Mouse (Mus musculus) liver, embryonic 13.5 days (tissue): ENCODE measurements around the gene Kazn. TPM values are rescaled to one million over a fixed set of nuclear protein-coding genes. Genes with fewer than 3 reads are reported as not detected.

Source experiments
- ATAC-seq: fragments of 200-750 bp; cut with Nextera tagmentation; 2 replicates; pipeline ENCODE4 v1.8.0; 2017; ENCODE audit warnings: low read depth, mild to moderate bottlenecking, moderate number of reproducible peaks, moderate library complexity
- DNase-seq: peaks from one replicate; pipeline ENCODE4 v3.0.0; 2022
- H3K27ac ChIP-seq: fragments of 300-500 bp; sonication (generic); 2 replicates; pipeline ENCODE4 v1.5.1; 2015; ENCODE audit warnings: moderate library complexity, mild to moderate bottlenecking, inconsistent platforms
- H3K27me3 ChIP-seq: fragments of 300-500 bp; sonication (generic); 2 replicates; pipeline ENCODE4 v1.6.1; 2015; ENCODE audit warnings: mild to moderate bottlenecking, inconsistent platforms
- H3K36me3 ChIP-seq: fragments of 300-500 bp; sonication (generic); 2 replicates; pipeline ENCODE4 v1.6.1; 2015; ENCODE audit warnings: mild to moderate bottlenecking, inconsistent platforms
- H3K4me1 ChIP-seq: fragments of 300-500 bp; sonication (generic); replicated peaks from 2 replicates; pipeline ENCODE4 v1.6.1; 2015; ENCODE audit warnings: inconsistent platforms
- H3K4me2 ChIP-seq: fragments of 300-500 bp; sonication (generic); 2 replicates; pipeline ENCODE4 v1.6.1; 2015; ENCODE audit warnings: inconsistent platforms, mild to moderate bottlenecking, moderate library complexity
- H3K4me3 ChIP-seq: fragments of 300-500 bp; sonication (generic); replicated peaks from 2 replicates; pipeline ENCODE4 v1.5.1; 2015; ENCODE audit warnings: mild to moderate bottlenecking, inconsistent platforms
- H3K9ac ChIP-seq: fragments of 300-500 bp; sonication (generic); 2 replicates; pipeline ENCODE4 v1.6.1; 2015; ENCODE audit warnings: mild to moderate bottlenecking, inconsistent platforms
- H3K9me3 ChIP-seq: fragments of 300-500 bp; sonication (generic); replicated peaks from 2 replicates; pipeline ENCODE4 v1.6.1; 2016; ENCODE audit warnings: inconsistent platforms
- whole genome bisulfite sequencing: fragments of 180-500 bp; shearing (Covaris S2); methylation state at CpG from one replicate; pipeline ENCODE4 v1.1.7; 2015; ENCODE audit not compliant: insufficient replicate concordance; 5-methylcytosine and 5-hydroxymethylcytosine counted together
- polyA plus RNA-seq: library from polyadenylated mRNA; unstranded; fragments of >200 nt; fragmentation: Nextera tagmentation; extraction: Ambion mirVana; gene quantifications from 2 replicates; pipeline ENCODE4 v1.2.1, GENCODE M21; 2015

The Kazn gene
- polyA plus RNA-seq, 1 experiment from 2014 or later, result 0.65 TPM

DNA sequence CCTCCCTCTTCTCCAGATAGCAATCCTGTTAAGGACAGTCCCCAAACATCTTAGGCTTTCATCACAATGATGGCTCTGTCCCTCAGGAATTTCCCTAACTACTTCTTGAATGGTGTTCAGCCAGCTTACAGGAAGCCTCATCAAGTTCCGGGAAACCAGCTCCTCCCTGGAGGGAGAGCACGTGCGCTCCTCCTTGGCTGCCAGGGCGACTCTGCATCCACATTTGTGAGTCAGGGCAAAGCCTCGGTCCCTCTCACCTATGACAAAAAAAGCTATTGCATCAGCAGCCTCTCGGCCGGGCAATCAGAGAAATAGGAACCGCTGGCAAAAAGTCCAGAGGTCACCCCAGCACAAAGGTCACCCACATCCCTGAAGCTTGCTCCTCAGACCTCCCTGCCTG, 168.4 kb downstream of the Kazn start:
- no peaks in the 10 kb centered on the region for H3K9me3 ChIP-seq
- DNase-seq (no peak), ATAC-seq (no peak)
- H3K27ac ChIP-seq, result peak overlapping the region; percentile 50
- H3K4me2 ChIP-seq, result no peak overlapping the region
- 8% methylated on average over 8 of the region's 8 CpGs for WGBS
- H3K27me3 ChIP-seq, result peaks cover 27% of the 10 kb centered on the region
- no peaks in the 10 kb centered on the region for H3K36me3 ChIP-seq
- H3K9ac ChIP-seq, result no peak overlapping the region
- no peak overlapping the region for H3K4me3 ChIP-seq
- H3K4me1 ChIP-seq, result peaks cover 68% of the 10 kb centered on the region

DNA sequence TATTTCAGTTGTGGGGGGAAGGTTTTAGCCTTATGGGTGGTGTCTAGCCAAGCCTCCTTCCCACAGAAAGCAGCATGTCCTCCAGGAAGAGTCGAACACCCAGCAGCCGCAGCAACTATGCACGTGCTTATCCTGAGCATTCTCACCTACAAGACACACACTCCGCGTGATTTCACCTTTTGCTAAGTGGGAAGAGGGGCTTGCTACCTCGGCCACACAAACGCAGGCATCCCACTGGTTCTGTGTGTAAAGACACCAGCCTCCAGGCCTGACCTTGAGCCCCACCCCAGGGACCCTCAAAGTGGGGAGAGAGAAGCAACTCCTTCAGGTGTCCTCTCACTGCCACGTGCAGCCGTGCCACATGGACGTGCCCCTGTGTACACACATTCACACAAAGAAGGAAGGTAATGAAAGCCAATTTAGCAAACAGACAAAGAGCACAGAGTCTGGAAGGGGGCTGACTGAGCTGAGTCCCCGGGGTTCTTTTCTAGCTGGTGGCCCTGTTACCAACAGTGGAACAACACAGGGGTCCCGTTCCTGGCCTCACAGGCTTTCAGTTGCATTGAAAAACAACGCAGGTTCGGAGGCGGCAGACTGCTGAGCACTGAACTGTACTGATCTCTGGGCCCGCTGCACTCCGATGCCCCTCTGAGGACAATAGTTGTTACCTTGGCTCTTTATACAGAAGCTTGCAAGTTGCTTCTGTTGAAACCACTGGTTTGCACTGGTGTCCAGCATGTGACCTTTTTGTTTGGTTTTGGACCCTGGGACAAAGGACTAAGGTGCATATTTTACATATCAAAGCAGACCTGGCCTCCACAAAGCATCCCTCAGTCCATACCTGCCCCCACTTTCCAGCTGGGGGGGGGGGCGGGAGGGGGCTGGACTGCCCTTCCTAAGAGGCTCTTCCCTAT, 170.0 kb downstream of the Kazn start:
- DNase-seq (no peak), ATAC-seq (peak; percentile 30; the same call in 1 of the 2 replicates)
- peak overlapping the region; percentile 59; the same call in 1 of the 2 replicates for H3K27ac ChIP-seq
- peaks cover 30% of the 10 kb centered on the region for H3K27me3 ChIP-seq
- H3K4me1 ChIP-seq, result peaks cover 69% of the 10 kb centered on the region
- 47% methylated on average over 18 of the region's 18 CpGs for WGBS
- no peak overlapping the region for H3K4me3 ChIP-seq
- no peaks in the 10 kb centered on the region for H3K36me3 ChIP-seq
- no peak overlapping the region for H3K4me2 ChIP-seq
- 0 out of 2 replicates have a peak overlapping the region, but pooled peaks have one; percentile 2 for H3K9ac ChIP-seq
- no peaks in the 10 kb centered on the region for H3K9me3 ChIP-seq

DNA sequence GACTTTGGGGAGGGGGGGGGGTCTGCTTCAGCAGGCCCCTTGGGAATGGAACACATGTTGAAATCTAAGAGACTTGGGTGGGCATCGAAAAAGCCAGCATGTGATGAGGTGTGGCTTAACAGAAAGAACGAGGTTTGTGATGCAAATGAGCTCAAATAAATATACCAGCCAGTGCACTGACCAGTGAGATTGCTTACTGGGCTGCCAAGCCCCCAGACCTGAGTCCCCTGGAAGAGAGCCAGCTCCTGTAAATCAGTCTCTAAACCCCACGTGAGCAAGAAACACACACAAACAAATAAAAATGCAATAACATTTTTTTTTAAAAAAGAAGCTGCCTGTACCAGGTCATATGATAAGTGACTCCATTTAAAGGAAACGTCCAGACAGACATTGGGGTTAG, 172.6 kb downstream of the Kazn start:
- DNase-seq (no peak), ATAC-seq (no peak)
- H3K9ac ChIP-seq, result no peak overlapping the region
- no peak overlapping the region for H3K4me2 ChIP-seq
- H3K4me3 ChIP-seq, result no peak overlapping the region
- peaks cover 65% of the 10 kb centered on the region for H3K4me1 ChIP-seq
- H3K9me3 ChIP-seq, result no peaks in the 10 kb centered on the region
- H3K36me3 ChIP-seq, result no peaks in the 10 kb centered on the region
- 0 out of 2 replicates have a peak overlapping the region, but pooled peaks have one; percentile 61 for H3K27ac ChIP-seq
- 50% methylated on average over 4 of the region's 4 CpGs for WGBS
- H3K27me3 ChIP-seq, result peaks cover 31% of the 10 kb centered on the region

DNA sequence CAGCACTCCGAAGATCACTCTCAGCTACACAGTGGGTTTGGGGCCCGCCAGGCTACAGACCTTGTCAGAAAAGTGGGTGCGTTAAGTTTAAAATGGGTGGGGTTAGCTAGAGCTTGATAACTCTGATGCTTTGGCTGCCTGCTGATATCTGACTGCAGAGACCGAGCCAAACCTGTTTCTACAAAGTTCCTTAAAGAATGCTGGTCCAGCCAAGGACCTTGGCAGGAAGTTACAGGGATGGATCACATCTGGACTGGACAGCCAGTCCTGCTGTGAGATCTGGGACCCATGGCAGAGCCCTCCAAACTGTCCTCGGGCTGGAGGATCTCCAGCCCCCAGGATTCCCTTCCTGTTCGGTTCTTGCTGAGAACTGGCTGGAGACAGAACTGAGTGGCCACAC, 173.4 kb downstream of the Kazn start:
- Histone ChIP-seq H3K36me3 (no peaks in the 10 kb centered on the region), H3K27me3 (peaks cover 24% of the 10 kb centered on the region), H3K27ac (peak overlapping the region; percentile 61), H3K9me3 (no peaks in the 10 kb centered on the region), H3K4me2 (peak overlapping the region; percentile 27), H3K4me1 (peaks cover 65% of the 10 kb centered on the region), H3K4me3 (no peak overlapping the region), H3K9ac (0 out of 2 replicates have a peak overlapping the region, but pooled peaks have one; percentile 6)
- no peak for DNase-seq
- 29% methylated on average over 6 of the region's 6 CpGs for WGBS
- peak; percentile 53; the same call in 1 of the 2 replicates for ATAC-seq

DNA sequence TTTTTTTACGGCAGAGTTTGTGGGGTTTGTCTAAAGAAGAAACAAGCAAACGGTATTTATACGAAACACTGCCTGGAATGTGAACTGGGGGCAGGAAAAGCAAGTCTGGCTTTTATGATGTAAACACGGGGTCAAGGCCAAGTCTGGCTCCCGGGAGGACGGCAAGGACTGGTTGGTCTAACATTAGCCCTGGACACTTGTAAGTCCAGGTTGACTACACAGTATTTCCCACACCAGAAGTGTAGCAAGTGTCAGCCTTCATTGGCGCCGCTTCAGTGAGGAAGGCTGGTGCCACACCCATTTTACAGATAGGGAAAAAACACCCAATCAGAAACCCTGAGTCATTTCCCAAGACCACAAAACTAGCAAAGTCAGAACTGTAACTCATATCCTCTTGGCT, 173.9 kb downstream of the Kazn start:
- no peak for DNase-seq
- Histone ChIP-seq H3K4me2 (peak overlapping the region; percentile 27), H3K9ac (no peak overlapping the region), H3K4me1 (peaks cover 60% of the 10 kb centered on the region), H3K4me3 (no peak overlapping the region), H3K27ac (peak overlapping the region; percentile 61), H3K36me3 (no peaks in the 10 kb centered on the region), H3K27me3 (peaks cover 18% of the 10 kb centered on the region), H3K9me3 (no peaks in the 10 kb centered on the region)
- ATAC-seq, result peak; percentile 35; the same call in 1 of the 2 replicates
- WGBS, result 55% methylated on average over 8 of the region's 8 CpGs

DNA sequence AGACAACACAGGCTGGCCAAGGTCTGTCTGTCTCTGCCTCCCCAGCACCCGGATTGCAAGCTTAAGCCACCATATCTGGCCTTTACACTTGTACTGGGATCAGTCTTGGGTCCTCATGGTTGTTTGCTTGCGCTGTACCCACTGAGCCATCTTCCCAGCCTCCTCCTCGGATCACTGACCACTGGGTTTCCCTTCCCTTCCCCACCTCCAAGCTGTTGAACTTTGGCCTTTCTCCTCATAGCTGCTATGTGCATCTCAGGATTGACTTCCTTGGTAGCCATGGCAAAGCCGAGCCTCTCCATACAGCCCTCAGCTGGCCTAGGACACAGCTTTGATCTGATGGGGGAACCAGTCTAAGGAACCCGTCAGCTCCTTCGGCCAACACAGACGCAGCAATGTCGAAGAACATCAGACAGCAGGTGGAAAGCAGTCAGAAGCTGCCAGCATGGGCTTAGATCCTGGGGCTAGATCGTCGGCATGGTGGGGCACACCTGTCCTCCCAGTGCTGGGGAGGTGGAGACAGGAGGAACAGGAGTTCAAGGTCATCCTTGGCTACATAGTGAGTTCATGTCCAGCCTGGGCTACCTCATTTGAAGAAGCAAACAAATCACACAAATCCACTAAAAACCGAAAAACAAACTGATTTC, 174.5 kb downstream of the Kazn start:
- Histone ChIP-seq H3K36me3 (no peaks in the 10 kb centered on the region), H3K9me3 (no peaks in the 10 kb centered on the region), H3K9ac (no peak overlapping the region), H3K4me2 (no peak overlapping the region), H3K4me3 (no peak overlapping the region), H3K27me3 (peaks cover 16% of the 10 kb centered on the region), H3K27ac (no peak overlapping the region), H3K4me1 (peaks cover 60% of the 10 kb centered on the region)
- DNase-seq (no peak), ATAC-seq (no peak)
- 70% methylated on average over 11 of the region's 11 CpGs for WGBS

DNA sequence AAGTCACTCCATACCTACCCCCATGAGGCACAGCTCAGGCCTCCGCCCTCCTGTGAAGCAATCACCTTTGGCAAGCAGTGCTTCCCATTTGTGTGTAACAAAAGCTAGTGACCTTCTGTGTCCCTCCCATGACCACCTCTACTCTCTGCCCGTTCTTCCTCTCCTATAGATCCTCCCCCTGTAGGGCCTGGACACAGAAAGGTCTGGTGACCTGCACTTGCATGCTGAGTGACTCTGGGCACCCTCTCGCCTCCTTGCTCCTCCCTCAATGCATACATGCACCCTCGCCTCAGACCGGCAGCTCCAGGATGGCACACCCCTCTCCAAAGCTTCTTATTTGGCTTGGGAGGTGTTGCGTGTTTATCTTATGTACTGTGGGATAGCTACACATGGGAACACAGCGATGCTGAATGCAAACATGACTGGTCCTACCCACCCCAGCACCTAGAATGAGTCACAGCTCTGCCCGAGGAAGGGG, 176.1 kb downstream of the Kazn start:
- DNase-seq (no peak), ATAC-seq (peak; percentile 55)
- 66% methylated on average over 8 of the region's 8 CpGs for WGBS
- H3K9me3 ChIP-seq, result no peaks in the 10 kb centered on the region
- no peak overlapping the region for H3K4me2 ChIP-seq
- H3K4me1 ChIP-seq, result peaks cover 55% of the 10 kb centered on the region
- no peak overlapping the region for H3K4me3 ChIP-seq
- peaks cover 11% of the 10 kb centered on the region; the same call in 1 of the 2 replicates for H3K27me3 ChIP-seq
- peak overlapping the region; percentile 56 for H3K27ac ChIP-seq
- no peak overlapping the region for H3K9ac ChIP-seq
- H3K36me3 ChIP-seq, result no peaks in the 10 kb centered on the region

DNA sequence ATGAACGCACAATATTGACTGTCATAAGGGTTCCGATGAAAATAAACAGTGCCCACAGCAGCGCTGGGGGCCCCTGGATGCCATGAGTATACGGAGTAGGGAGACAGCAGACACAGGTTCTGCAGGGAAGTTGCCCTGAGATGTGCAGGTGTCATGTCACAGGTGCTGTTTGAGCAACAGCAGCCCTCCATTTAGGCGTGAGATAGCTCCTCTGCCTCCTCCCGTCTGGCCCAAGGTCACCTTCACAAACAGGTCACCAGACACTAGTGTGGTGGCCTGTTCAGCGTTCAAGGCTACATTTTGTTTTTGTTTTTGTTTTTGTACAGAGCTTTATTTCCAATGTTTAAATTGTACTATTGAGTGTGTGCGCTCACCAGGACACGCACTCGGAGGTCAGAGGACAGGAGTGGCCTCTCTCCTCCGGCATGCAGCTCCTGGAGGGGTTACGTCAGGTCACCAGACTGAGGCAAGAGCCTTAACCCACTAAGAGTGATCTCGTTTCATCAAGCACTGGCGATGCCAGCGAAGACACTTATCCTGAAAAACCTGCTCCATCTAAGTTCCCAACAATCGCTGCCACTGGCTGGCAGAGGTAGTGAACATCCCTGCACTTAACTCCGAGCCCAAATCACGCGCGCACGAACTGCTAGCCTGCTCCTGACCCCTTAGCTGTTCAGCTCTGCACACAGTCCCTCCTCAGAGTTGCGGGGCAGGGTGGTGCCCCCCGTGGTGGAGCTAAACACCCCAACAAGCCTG, 177.5 kb downstream of the Kazn start:
- no peak overlapping the region for H3K4me2 ChIP-seq
- DNase-seq (no peak), ATAC-seq (no peak)
- peaks cover 58% of the 10 kb centered on the region for H3K4me1 ChIP-seq
- no peak overlapping the region for H3K27ac ChIP-seq
- 70% methylated on average over 23 of the region's 23 CpGs for WGBS
- no peaks in the 10 kb centered on the region for H3K36me3 ChIP-seq
- H3K9me3 ChIP-seq, result no peaks in the 10 kb centered on the region
- no peak overlapping the region for H3K9ac ChIP-seq
- peaks cover 8% of the 10 kb centered on the region; the same call in 1 of the 2 replicates for H3K27me3 ChIP-seq
- H3K4me3 ChIP-seq, result no peak overlapping the region

DNA sequence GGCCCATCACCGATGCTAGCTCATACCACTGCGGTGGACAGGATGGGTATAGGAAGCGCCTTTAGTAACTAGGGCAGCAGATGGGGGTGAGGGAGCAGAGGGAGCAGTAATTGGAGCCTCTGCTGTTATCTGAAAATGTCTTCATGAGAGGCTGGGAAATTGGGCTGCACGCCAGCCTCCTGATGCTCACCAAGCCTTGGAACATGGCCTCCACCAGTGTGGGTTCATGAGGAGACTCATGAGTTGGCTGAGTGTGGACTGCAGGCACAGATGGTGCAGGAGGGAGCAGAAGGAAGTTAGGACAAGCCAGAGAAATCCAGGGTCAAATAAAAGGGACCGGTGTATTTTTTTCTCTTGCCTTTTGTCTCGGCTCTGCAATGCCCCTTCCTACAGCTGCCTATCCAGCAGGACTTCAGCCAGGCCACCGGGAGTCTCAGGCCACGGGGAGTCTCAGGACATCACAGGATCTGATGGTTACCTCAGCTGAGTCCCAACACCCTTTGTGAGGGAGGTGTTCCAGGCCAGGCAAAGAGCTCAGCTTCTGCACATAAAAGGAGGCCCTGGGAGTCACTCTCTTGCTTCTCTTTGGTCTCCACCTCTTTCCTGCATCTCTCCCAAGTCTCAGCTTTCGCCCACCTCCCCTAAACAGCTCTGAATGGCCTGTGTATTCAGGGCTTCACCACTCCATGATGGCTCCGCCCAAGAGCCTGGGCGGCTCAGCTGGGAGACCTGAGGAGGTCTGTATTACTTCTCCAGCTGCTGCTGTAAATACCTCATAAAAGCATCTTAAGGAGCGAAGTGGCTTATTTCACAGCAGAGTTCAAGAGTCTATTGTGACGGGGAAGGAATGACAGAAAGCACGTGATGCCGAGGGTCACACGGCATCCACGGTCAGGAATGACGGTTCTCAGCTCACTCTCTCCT, 178.5 kb downstream of the Kazn start:
- Histone ChIP-seq H3K4me1 (peaks cover 51% of the 10 kb centered on the region), H3K4me3 (no peak overlapping the region), H3K4me2 (no peak overlapping the region), H3K27me3 (peaks cover 7% of the 10 kb centered on the region; the same call in 1 of the 2 replicates), H3K36me3 (no peaks in the 10 kb centered on the region), H3K9ac (no peak overlapping the region), H3K9me3 (no peaks in the 10 kb centered on the region), H3K27ac (no peak overlapping the region)
- DNase-seq, result no peak
- ATAC-seq, result no peak
- 66% methylated on average over 18 of the region's 18 CpGs for WGBS

DNA sequence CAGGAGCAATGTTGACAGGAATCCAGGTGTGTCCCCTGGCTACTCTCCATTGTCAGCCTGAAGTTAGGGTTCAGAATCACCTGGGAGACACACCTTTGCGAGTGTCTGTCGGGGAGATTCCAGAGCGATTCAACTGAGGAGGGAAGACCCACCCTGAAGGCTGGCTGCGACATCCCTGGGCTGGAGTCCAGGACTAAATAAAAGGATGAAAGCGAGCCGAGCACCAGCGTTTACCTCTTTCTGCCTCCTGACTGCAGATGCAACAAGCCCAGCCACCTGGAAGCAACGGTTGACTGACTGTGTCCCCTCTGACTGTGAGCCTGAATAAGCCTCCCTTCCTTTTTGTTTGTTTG, 179.4 kb downstream of the Kazn start:
- Histone ChIP-seq H3K9me3 (no peaks in the 10 kb centered on the region), H3K9ac (no peak overlapping the region), H3K4me1 (peaks cover 45% of the 10 kb centered on the region), H3K36me3 (no peaks in the 10 kb centered on the region), H3K27ac (no peak overlapping the region), H3K4me3 (no peak overlapping the region), H3K4me2 (no peak overlapping the region), H3K27me3 (peaks cover 5% of the 10 kb centered on the region; the same call in 1 of the 2 replicates)
- no peak for ATAC-seq
- DNase-seq, result no peak
- 78% methylated on average over 8 of the region's 8 CpGs for WGBS
